Mouse (Mus musculus): ENCODE results near the gene Pola1. TPM values are rescaled to one million over a fixed set of nuclear protein-coding genes. Genes with fewer than 3 reads are reported as not detected.

Pola1 gene
- total and polyA plus RNA-seq, 3 experiments, result 29.3 to 38.0 (median 29.6) TPM

- H3K9ac ChIP-seq (ENCODE audit: insufficient read depth, low read depth), result no peak overlapping the region
- H3K27ac ChIP-seq (ENCODE audit: insufficient read depth, low read depth), result no peak overlapping the region
- H3K27me3 ChIP-seq (replicated peaks), result peaks cover 19% of the 10 kb centered on the region
- in situ Hi-C loops (cut with MboI; ENCODE audit: low pct_ligation_motif_present, low pct_unique_long_range_greater_than_20kb, low sequenced_read_pairs) (no loop called here), dilution Hi-C loops (cut with MboI; ENCODE audit: extremely low pct_ligation_motif_present, extremely low pct_unique_long_range_greater_than_20kb, low sequenced_read_pairs) (no loop called here)
- no peaks in the 10 kb centered on the region for H3K79me2 ChIP-seq (replicated peaks; ENCODE audit: control insufficient read depth, extremely low read depth, insufficient read depth, poor library complexity, severe bottlenecking)
- no peaks in the 10 kb centered on the region for H3K9me3 ChIP-seq (replicated peaks; ENCODE audit: low read length)
- peak overlapping the region; percentile 41 for H3K4me2 ChIP-seq (ENCODE audit: insufficient read depth, low read depth, poor library complexity, severe bottlenecking)
- H3K36me3 ChIP-seq (replicated peaks in 1 of 2; ENCODE audit: control insufficient read depth in 1 of 2, insufficient read depth in 1 of 2, low read length in 1 of 2), result no peaks in the 10 kb centered on the region
- TF ChIP-seq JUN (IDR thresholded peaks at IDR 0.05; ENCODE audit: insufficient read depth, low read depth, low read length), result no peak
- peak; percentile 39; the same call in 1 of the 2 replicates for TF ChIP-seq NRF1 (IDR thresholded peaks at IDR 0.05; ENCODE audit: low read depth, low read length)
- no peak for DNase-seq (ENCODE audit: extremely low read depth)
- H3K4me1 ChIP-seq (ENCODE audit: control insufficient read depth in 1 of 2, insufficient read depth in 2 of 2), result peaks cover 0 to 11% of the 10 kb centered on the region in 2 experiments; a peak in 2 of 4 replicates
- H3K4me3 ChIP-seq (replicated peaks in 1 of 3; ENCODE audit: low read depth in 2 of 3, low read length in 2 of 3, poor library complexity in 1 of 3), result peak overlapping the region in 2 of 3 experiments; percentile 3 to 53
Observed at GRCm38 (mm10) chrX:93297001-93297441, 334.9 kb downstream of the Pola1 start.

- TF ChIP-seq MYC (IDR thresholded peaks at IDR 0.05; ENCODE audit: low read depth, low read length), result no peak
- no peak for TF ChIP-seq KAT2A (IDR thresholded peaks at IDR 0.05; ENCODE audit: insufficient replicate concordance, low read length)
- no peak for TF ChIP-seq PAX5 (IDR thresholded peaks at IDR 0.05; ENCODE audit: low read length)
- TF ChIP-seq JUND (conservative IDR thresholded peaks at IDR 0.05; ENCODE audit: low read depth, low read length), result no peak
- TF ChIP-seq POLR2AphosphoS2 (IDR thresholded peaks at IDR 0.05; ENCODE audit: low read depth, low read length), result no peak
- no peak for TF ChIP-seq HCFC1 (IDR thresholded peaks at IDR 0.05; ENCODE audit: low read depth, low read length)
- no peak for TF ChIP-seq ELF1 (IDR thresholded peaks at IDR 0.05; ENCODE audit: low read depth, low read length)
- TF ChIP-seq TBP (conservative IDR thresholded peaks at IDR 0.05; ENCODE audit: low read depth, low read length), result no peak
- TF ChIP-seq ZNF384 (IDR thresholded peaks at IDR 0.05; ENCODE audit: low read depth, low read length), result no peak
- no peak for TF ChIP-seq SIN3A (IDR thresholded peaks at IDR 0.05; ENCODE audit: low read length)
- TF ChIP-seq MAX (IDR thresholded peaks at IDR 0.05; ENCODE audit: low read length), result no peak
- no peak for TF ChIP-seq MAFK (IDR thresholded peaks at IDR 0.05; ENCODE audit: insufficient replicate concordance, low read length)
- no peak for TF ChIP-seq USF1 (IDR thresholded peaks at IDR 0.05; ENCODE audit: low read depth, low read length)
- TF ChIP-seq ETS1 (conservative IDR thresholded peaks at IDR 0.05; ENCODE audit: low read depth, low read length), result no peak
- TF ChIP-seq ZC3H11A (IDR thresholded peaks at IDR 0.05; ENCODE audit: low read depth, low read length), result no peak
- TF ChIP-seq POLR2A (IDR thresholded peaks at IDR 0.05; ENCODE audit: low read depth, low read length), result no peak
- Histone ChIP-seq H3K4me2 (ENCODE audit: insufficient read depth, low read depth, poor library complexity, severe bottlenecking) (no peak overlapping the region), H3K9me3 (replicated peaks; ENCODE audit: low read length) (no peaks in the 10 kb centered on the region), H3K79me2 (replicated peaks; ENCODE audit: control insufficient read depth, extremely low read depth, insufficient read depth, poor library complexity, severe bottlenecking) (no peaks in the 10 kb centered on the region), H3K4me3 (replicated peaks in 1 of 3; ENCODE audit: low read depth in 2 of 3, low read length in 2 of 3, poor library complexity in 1 of 3) (no peak overlapping the region), H3K4me1 (ENCODE audit: control insufficient read depth in 1 of 2, insufficient read depth in 2 of 2) (peaks cover 0 to 7% of the 10 kb centered on the region in 2 experiments; a peak in 2 of 4 replicates), H3K27me3 (replicated peaks) (peaks cover 19% of the 10 kb centered on the region), H3K9ac (ENCODE audit: insufficient read depth, low read depth) (no peak overlapping the region), H3K27ac (ENCODE audit: insufficient read depth, low read depth) (no peak overlapping the region), H3K36me3 (replicated peaks in 1 of 2; ENCODE audit: control insufficient read depth in 1 of 2, insufficient read depth in 1 of 2, low read length in 1 of 2) (no peaks in the 10 kb centered on the region)
- no peak for DNase-seq (ENCODE audit: extremely low read depth)
- in situ Hi-C loops (cut with MboI; ENCODE audit: low pct_ligation_motif_present, low pct_unique_long_range_greater_than_20kb, low sequenced_read_pairs) (no loop called here), dilution Hi-C loops (cut with MboI; ENCODE audit: extremely low pct_ligation_motif_present, extremely low pct_unique_long_range_greater_than_20kb, low sequenced_read_pairs) (no loop called here)
Observed at GRCm38 (mm10) chrX:93295819-93296218, 336.1 kb downstream of the Pola1 start.
